Mouse (Mus musculus) stomach, embryonic 15.5 days (tissue): ENCODE data around the gene Tmcc3. TPM values are rescaled to one million over a fixed set of nuclear protein-coding genes. Genes with fewer than 3 reads are reported as not detected.

ENCODE experiments used
- ATAC-seq: fragments of 200-750 bp; cut with Nextera tagmentation; 2 replicates; pipeline ENCODE4 v1.8.0; 2017; ENCODE audit warnings: low read depth, moderate number of reproducible peaks, moderate TSS enrichment; ENCODE audit not compliant: insufficient read depth, low FRiP score
- H3K27ac ChIP-seq: fragments of 300-500 bp; sonication (generic); 2 replicates; pipeline ENCODE4 v1.5.1; 2015; ENCODE audit warnings: mild to moderate bottlenecking, inconsistent platforms
- H3K27me3 ChIP-seq: fragments of 300-500 bp; sonication (generic); replicated peaks from 2 replicates; pipeline ENCODE4 v1.6.1; 2015; ENCODE audit warnings: inconsistent platforms
- H3K36me3 ChIP-seq: fragments of 300-500 bp; sonication (generic); 2 replicates; pipeline ENCODE4 v1.6.1; 2015; ENCODE audit warnings: inconsistent platforms
- H3K4me1 ChIP-seq: fragments of 300-500 bp; sonication (generic); 2 replicates; pipeline ENCODE4 v1.6.1; 2015; ENCODE audit warnings: inconsistent platforms
- H3K4me2 ChIP-seq: fragments of 300-500 bp; sonication (generic); 2 replicates; pipeline ENCODE4 v1.6.1; 2015; ENCODE audit warnings: mild to moderate bottlenecking, inconsistent platforms
- H3K4me3 ChIP-seq: fragments of 300-500 bp; sonication (generic); replicated peaks from 2 replicates; pipeline ENCODE4 v1.5.1; 2015; ENCODE audit warnings: inconsistent platforms
- H3K9ac ChIP-seq: fragments of 300-500 bp; sonication (generic); 2 replicates; pipeline ENCODE4 v1.6.1; 2015; ENCODE audit warnings: inconsistent platforms
- H3K9me3 ChIP-seq: fragments of 300-500 bp; sonication (generic); 2 replicates; pipeline ENCODE4 v1.6.1; 2016; ENCODE audit warnings: inconsistent platforms
- WGBS: fragments of 180-500 bp; shearing (Covaris S2); methylation state at CpG from one replicate; pipeline ENCODE4 v1.1.7; 2015; 5-methylcytosine and 5-hydroxymethylcytosine counted together
- polyA plus RNA-seq: library from polyadenylated mRNA; unstranded; fragments of >200 nt; fragmentation: Nextera tagmentation; extraction: Ambion mirVana; gene quantifications from 2 replicates; pipeline ENCODE4 v1.2.1, GENCODE M21; 2015

Tmcc3 gene
- polyA plus RNA-seq, 1 experiment from 2014 or later: 9.9 TPM

GRCm38 (mm10) chr10:94352172-94352876 lies 40.6 kb downstream of the Tmcc3 start:
- H3K4me2 ChIP-seq: no peak overlapping the region
- peak; percentile 27; the same call in 1 of the 2 replicates for ATAC-seq
- no peaks in the 10 kb centered on the region for H3K36me3 ChIP-seq
- no peaks in the 10 kb centered on the region for H3K4me1 ChIP-seq
- H3K9ac ChIP-seq: no peak overlapping the region
- H3K4me3 ChIP-seq: no peak overlapping the region
- no peak overlapping the region for H3K27ac ChIP-seq
- 86% methylated on average over 7 of the region's 7 CpGs for WGBS
- H3K9me3 ChIP-seq: no peaks in the 10 kb centered on the region
- H3K27me3 ChIP-seq: no peaks in the 10 kb centered on the region

- H3K27me3 ChIP-seq: no peaks in the 10 kb centered on the region
- no peak overlapping the region for H3K9ac ChIP-seq
- 64% methylated on average over 9 of the region's 9 CpGs for WGBS
- H3K4me3 ChIP-seq: no peak overlapping the region
- no peaks in the 10 kb centered on the region for H3K36me3 ChIP-seq
- no peaks in the 10 kb centered on the region for H3K4me1 ChIP-seq
- ATAC-seq: no peak
- H3K27ac ChIP-seq: no peak overlapping the region
- no peak overlapping the region for H3K4me2 ChIP-seq
- no peaks in the 10 kb centered on the region for H3K9me3 ChIP-seq
Observed at GRCm38 (mm10) chr10:94352877-94353853, 41.4 kb downstream of the Tmcc3 start.

- no peak overlapping the region for H3K4me2 ChIP-seq
- ATAC-seq: no peak
- no peaks in the 10 kb centered on the region for H3K36me3 ChIP-seq
- no peak overlapping the region for H3K9ac ChIP-seq
- no peaks in the 10 kb centered on the region for H3K27me3 ChIP-seq
- 58% methylated on average over 4 of the region's 4 CpGs for WGBS
- H3K4me1 ChIP-seq: no peaks in the 10 kb centered on the region
- no peaks in the 10 kb centered on the region for H3K9me3 ChIP-seq
- no peak overlapping the region for H3K4me3 ChIP-seq
- H3K27ac ChIP-seq: no peak overlapping the region
Observed at GRCm38 (mm10) chr10:94354005-94354404, 42.3 kb downstream of the Tmcc3 start.

- no peak overlapping the region for H3K4me2 ChIP-seq
- H3K4me3 ChIP-seq: no peak overlapping the region
- H3K9me3 ChIP-seq: no peaks in the 10 kb centered on the region
- WGBS: 68% methylated on average over 3 of the region's 3 CpGs
- H3K4me1 ChIP-seq: no peaks in the 10 kb centered on the region
- H3K36me3 ChIP-seq: no peaks in the 10 kb centered on the region
- no peak for ATAC-seq
- H3K9ac ChIP-seq: no peak overlapping the region
- no peak overlapping the region for H3K27ac ChIP-seq
- H3K27me3 ChIP-seq: no peaks in the 10 kb centered on the region
Observed at GRCm38 (mm10) chr10:94354427-94354826, 42.7 kb downstream of the Tmcc3 start.

GRCm38 (mm10) chr10:94356504-94357169 lies 44.9 kb downstream of the Tmcc3 start:
- no peak overlapping the region for H3K27ac ChIP-seq
- WGBS: 77% methylated on average over 13 of the region's 13 CpGs
- no peaks in the 10 kb centered on the region for H3K36me3 ChIP-seq
- ATAC-seq: no peak
- H3K9ac ChIP-seq: no peak overlapping the region
- no peaks in the 10 kb centered on the region for H3K9me3 ChIP-seq
- no peak overlapping the region for H3K4me3 ChIP-seq
- H3K4me1 ChIP-seq: no peaks in the 10 kb centered on the region
- no peak overlapping the region for H3K4me2 ChIP-seq
- no peaks in the 10 kb centered on the region for H3K27me3 ChIP-seq

- Histone ChIP-seq H3K9ac (no peak overlapping the region), H3K9me3 (no peaks in the 10 kb centered on the region), H3K27ac (no peak overlapping the region), H3K4me3 (no peak overlapping the region), H3K4me2 (no peak overlapping the region), H3K27me3 (no peaks in the 10 kb centered on the region), H3K36me3 (no peaks in the 10 kb centered on the region), H3K4me1 (no peaks in the 10 kb centered on the region)
- 69% methylated on average over 1 of the region's 1 CpGs for WGBS
- ATAC-seq: no peak
Observed at GRCm38 (mm10) chr10:94360664-94361063, 48.9 kb downstream of the Tmcc3 start.

- Histone ChIP-seq H3K27me3 (no peaks in the 10 kb centered on the region), H3K9ac (no peak overlapping the region), H3K4me2 (no peak overlapping the region), H3K4me1 (no peaks in the 10 kb centered on the region), H3K4me3 (no peak overlapping the region), H3K36me3 (no peaks in the 10 kb centered on the region), H3K9me3 (no peaks in the 10 kb centered on the region), H3K27ac (no peak overlapping the region)
- 66% methylated on average over 2 of the region's 2 CpGs for WGBS
- no peak for ATAC-seq
Observed at GRCm38 (mm10) chr10:94371293-94371692, 59.5 kb downstream of the Tmcc3 start.

GRCm38 (mm10) chr10:94376941-94377340 lies 65.2 kb downstream of the Tmcc3 start:
- Histone ChIP-seq H3K4me1 (no peaks in the 10 kb centered on the region), H3K27me3 (no peaks in the 10 kb centered on the region), H3K4me3 (no peak overlapping the region), H3K9ac (no peak overlapping the region), H3K27ac (no peak overlapping the region), H3K9me3 (no peaks in the 10 kb centered on the region), H3K4me2 (no peak overlapping the region), H3K36me3 (no peaks in the 10 kb centered on the region)
- WGBS: 31% methylated on average over 4 of the region's 4 CpGs
- ATAC-seq: no peak

GRCm38 (mm10) chr10:94377844-94378243 lies 66.1 kb downstream of the Tmcc3 start:
- Histone ChIP-seq H3K4me3 (no peak overlapping the region), H3K9ac (no peak overlapping the region), H3K36me3 (no peaks in the 10 kb centered on the region), H3K9me3 (no peaks in the 10 kb centered on the region), H3K4me1 (no peaks in the 10 kb centered on the region), H3K27me3 (no peaks in the 10 kb centered on the region), H3K27ac (no peak overlapping the region), H3K4me2 (0 out of 2 replicates have a peak overlapping the region, but pooled peaks have one; percentile 5)
- ATAC-seq: no peak
- WGBS: 70% methylated on average over 10 of the region's 10 CpGs

- H3K4me2 ChIP-seq: peak overlapping the region; percentile 5; the same call in 1 of the 2 replicates
- no peak overlapping the region for H3K4me3 ChIP-seq
- peak; percentile 54; the same call in 1 of the 2 replicates for ATAC-seq
Observed at GRCm38 (mm10) chr10:94378383-94378782, 66.6 kb downstream of the Tmcc3 start.

GRCm38 (mm10) chr10:94380082-94380481 lies 68.3 kb downstream of the Tmcc3 start:
- no peaks in the 10 kb centered on the region for H3K4me1 ChIP-seq
- WGBS: 94% methylated on average over 2 of the region's 2 CpGs
- H3K9ac ChIP-seq: no peak overlapping the region
- H3K27ac ChIP-seq: no peak overlapping the region
- no peaks in the 10 kb centered on the region for H3K27me3 ChIP-seq
- no peaks in the 10 kb centered on the region for H3K9me3 ChIP-seq
- ATAC-seq: no peak
- H3K4me2 ChIP-seq: no peak overlapping the region
- H3K4me3 ChIP-seq: no peak overlapping the region
- no peaks in the 10 kb centered on the region for H3K36me3 ChIP-seq

More at GRCm38 (mm10) chr10:94378383-94378782, 66.6 kb downstream of the Tmcc3 start:
- no peak overlapping the region for H3K9ac ChIP-seq
- no peaks in the 10 kb centered on the region for H3K9me3 ChIP-seq
- H3K36me3 ChIP-seq: no peaks in the 10 kb centered on the region
- no peak overlapping the region for H3K27ac ChIP-seq
- no peaks in the 10 kb centered on the region for H3K27me3 ChIP-seq
- no peaks in the 10 kb centered on the region for H3K4me1 ChIP-seq
- WGBS: 49% methylated on average over 13 of the region's 13 CpGs
